Mouse (Mus musculus) frontal cortex, adult (tissue): ENCODE data around the gene Ccdc38.

Experiments used
- ATAC-seq: cut with Nextera tagmentation; 2 replicates; pipeline ENCODE4 v1.9.2; 2017; ENCODE audit warnings: mild to moderate bottlenecking, moderate library complexity, mixed read lengths; ENCODE audit not compliant: low TSS enrichment

Gene Ccdc38

DNA sequence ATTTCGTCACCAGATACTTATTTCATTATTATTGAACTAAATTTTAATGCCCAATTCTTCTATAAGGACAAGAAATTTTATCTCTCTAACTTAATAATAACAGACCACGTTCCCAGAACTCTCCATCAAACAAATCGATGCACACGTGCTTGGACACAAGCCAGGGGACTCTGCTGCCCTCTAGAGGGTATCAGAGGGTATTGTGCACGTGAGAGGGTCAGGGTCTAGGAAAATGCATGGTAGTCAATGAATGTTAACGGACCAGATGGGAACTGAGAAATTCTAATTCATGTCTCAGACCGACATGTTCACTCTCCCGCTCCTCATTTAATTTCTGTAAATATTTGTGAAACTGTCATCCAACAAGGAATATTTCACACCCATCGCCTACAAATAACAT, 67.6 kb downstream of the Ccdc38 start:
- no peak for ATAC-seq

DNA sequence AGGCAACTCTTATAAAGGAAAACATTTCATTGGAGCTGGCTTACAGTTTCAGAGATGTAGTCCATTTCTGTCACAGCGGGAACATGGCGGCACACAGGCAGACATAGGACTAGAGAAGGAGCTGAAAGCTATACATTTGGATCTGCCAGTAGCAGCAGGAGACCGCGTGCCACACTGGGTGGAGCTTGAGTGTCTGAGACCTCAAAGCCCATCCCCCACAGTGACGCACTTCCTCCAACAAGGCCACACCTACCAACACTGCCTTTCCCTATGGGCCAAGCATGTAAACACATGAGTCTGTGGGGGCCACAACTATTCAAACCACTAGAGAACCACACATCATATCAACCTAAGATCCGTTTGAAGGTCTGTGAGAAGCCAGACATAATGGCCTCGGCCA, 68.8 kb downstream of the Ccdc38 start:
- ATAC-seq: no peak

DNA sequence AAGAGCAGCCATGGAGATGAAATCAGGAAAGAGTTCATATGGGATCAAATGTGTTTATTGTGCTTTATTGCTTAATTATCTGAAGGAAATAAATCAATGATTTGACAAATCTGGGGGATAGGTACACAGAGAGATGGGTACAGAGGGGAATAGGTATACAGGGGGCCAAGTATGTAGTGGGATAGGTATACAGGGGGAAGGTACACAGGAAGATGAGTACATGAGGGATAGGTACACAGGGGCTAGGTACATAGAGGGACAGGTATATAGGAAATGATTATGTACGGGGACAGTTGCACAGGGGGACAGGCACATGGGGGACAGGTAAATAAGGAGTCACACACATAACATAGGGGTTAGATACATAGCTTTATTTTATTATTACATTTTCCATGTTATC, 70.5 kb downstream of the Ccdc38 start:
- no peak for ATAC-seq

DNA sequence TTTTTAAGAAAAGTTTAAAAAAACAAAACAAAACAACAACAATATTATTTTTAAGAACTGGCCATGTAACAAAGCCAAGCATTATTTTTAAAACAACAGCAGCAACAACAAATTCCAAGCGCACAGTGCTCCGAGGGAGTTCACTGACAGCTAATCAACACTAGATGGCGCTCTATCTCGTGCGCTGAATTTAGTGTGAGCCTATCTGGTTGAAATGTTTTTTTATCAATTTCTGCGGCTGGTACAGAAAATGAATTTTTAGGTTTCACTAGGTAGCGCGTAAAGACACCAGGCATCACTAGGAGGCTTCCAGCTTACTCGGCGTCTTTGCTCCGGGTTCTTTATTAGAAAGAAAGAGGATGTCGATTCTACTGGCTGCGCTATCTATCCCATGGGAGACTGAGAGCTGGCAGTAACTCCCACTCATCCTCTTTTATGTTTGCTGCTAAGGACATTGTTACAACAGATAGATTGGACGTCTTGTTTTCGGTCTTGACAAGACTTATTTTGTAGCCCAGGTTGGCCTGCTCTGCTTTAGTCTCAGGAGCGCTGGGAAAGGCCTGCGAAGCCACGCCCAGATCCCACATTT, 71.1 kb downstream of the Ccdc38 start:
- peak; percentile 81 for ATAC-seq

DNA sequence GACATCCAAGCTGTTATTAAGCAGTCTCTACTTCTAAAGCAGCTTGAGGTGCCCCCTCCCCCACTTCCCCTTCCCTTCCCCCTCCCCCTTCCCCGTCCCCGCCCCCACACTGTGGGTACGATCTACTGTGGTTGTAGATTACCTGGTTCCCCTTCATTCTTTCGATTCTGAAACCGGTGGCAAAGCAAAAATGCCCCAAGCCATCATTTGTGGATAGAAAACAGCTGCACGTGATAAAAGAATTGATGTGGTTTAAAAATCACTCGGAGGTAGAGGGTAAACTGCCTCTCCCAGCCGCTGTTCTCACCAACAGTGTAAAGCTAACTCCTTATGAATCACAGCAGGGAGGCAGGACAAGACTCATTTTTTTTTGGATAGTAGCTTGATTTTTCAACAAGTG, 74.4 kb downstream of the Ccdc38 start:
- ATAC-seq: no peak

DNA sequence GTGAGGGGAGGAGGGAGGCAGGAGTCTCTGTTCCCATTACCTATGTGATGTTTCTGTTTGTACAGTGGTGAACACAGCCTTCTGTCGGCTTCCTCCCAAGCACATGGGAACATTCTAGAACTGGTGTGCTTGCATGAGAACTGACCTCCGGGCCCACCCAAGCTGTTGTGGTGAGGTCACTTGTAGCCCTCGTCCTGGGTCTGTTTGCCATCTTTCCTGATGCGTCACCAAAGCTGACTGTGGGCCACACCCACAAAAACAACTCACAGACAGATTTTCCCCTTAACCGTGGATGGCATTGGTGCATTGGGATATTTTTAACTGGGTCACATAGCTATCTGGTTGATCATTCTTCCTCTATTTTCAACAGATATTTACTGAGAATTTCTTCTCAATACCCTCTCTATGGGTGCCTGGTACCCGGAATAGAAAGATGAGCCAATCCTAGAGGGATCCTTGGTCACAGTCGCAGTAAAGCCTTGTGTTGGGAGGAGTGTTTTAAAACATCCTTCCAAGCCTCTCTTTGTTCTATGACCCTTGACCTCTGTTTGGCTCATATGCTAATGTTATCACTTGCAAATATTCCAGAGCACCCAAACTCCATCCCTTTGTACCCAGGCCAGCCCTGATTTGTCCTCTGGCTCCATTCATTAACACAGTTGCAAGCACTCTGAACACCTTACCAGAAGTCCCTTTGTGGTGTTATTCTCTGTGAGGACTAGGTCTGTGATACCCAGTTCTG, 80.2 kb downstream of the Ccdc38 start:
- no peak for ATAC-seq

DNA sequence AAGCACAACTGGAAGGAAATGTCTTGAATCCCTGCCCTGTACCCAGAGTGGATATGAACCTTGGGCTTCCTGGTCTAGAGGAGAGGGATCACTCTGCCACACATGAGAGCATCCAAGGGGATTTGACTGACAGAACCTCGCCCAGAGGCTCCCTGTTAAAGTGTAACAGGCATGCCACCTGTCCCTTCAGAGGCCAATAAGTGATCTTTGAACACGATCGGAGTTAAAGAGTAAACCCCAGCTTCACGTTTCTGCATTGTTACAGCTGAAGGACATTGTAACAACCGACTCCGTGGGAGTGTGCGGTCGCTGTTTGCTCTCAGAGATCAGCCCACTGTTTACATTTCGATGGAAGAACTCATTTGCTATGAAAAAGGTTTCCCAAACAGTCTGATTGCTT, 83.3 kb downstream of the Ccdc38 start:
- ATAC-seq: no peak

DNA sequence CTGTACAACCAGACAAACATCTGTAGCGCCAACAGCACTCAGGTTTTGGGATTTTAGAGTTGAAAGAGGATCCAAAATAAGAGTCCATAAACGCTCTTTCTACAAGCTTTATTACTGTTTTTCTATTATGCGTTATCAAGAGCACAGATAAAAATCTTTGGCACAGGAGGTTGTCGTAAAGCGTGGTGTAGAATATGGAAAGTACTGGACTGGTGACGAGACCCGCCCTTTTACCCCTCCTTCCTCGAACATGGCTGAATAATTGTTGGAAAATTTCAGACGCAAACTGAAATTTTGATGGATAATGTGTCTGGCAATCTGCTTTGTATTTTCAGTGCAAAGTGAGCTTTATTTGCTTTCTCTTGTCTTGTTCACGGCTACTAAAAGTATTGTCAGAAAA, 83.7 kb downstream of the Ccdc38 start:
- ATAC-seq: no peak

DNA sequence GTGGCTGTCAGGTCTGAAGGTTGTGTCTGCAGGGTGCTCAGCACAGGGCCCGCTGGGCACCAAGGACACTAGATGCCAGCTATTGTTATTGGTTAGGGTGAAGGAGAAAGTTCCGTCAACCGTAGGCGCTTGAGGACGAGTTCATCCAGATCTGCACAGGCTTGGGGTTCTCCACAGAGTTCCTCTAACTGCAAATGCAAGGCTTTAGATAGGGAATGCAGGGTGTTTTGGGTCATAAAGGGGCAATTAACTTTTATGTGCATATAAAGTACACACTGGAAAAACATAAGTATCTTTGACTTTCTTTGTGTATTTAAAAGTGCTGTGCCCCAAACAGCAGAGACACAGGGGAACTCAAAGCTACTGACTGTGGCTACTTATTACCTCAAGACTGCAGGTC, 89.9 kb downstream of the Ccdc38 start:
- ATAC-seq: no peak

DNA sequence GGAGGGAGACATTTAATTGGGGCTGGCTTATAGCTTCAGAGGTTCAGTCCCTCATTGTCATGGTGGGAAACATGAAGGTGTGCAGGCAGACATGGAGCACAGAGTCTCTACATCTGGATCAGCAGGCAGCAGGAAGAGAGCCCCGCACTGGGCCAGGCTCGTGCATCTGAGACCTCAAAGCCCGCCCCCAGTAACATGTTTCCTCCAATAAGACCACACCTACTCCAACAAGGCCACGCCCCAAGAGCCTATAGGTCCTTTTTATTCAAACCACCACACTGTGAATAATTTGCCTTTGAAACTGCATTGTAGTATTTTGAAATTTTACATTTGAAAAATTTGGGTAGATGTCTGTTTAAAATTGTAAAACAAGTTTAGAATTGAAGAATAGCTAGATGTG, 91.7 kb downstream of the Ccdc38 start:
- ATAC-seq: no peak

DNA sequence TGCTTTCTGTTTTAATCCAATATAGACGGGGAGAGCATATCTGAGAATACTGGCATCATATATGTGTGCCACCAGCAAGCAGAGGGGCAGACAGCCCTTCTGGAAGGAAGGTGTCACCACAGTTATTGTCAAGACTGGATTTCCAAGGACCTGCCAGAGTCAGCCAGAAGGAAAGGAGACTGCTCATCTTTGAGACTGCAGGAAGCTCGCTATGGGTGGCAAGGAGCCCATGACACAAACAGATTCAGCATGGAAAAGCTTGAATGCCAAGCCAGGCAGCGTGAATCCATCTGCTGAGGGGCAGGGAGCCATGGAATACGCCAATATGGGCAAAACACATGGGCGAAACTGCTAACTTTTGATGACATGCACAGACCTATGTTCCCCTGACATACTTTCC, 93.1 kb downstream of the Ccdc38 start:
- peak; percentile 76 for ATAC-seq
